Mouse (Mus musculus) liver, embryonic 14.5 days (tissue): Measurements from ENCODE around the gene 1700042G07Rik. TPM values are rescaled to one million over a fixed set of nuclear protein-coding genes. Genes with fewer than 3 reads are reported as not detected.
A peak's percentile ranks its signal among the peaks of the same experiment; 100 is the strongest.

Experiments
- ATAC-seq: fragments of 200-750 bp; cut with Nextera tagmentation; 2 replicates; pipeline ENCODE4 v1.8.0; 2017; ENCODE audit warnings: moderate number of reproducible peaks, mild to moderate bottlenecking, moderate library complexity; ENCODE audit not compliant: insufficient read depth
- DNase-seq, 3 experiments: peaks; one replicate each; pipeline ENCODE4 v3.0.0-alpha.2; 2012 to 2013; ENCODE audit warnings: low read depth in 3 of 3, low spot score in 3 of 3
- H3K27ac ChIP-seq: fragments of 300-500 bp; sonication (generic); 2 replicates; pipeline ENCODE4 v1.5.1; 2014; ENCODE audit warnings: moderate library complexity, mild to moderate bottlenecking, control low read depth, inconsistent platforms
- H3K27me3 ChIP-seq: fragments of 300-500 bp; sonication (generic); 2 replicates; pipeline ENCODE4 v1.6.1; 2014; ENCODE audit warnings: mild to moderate bottlenecking, low read length, moderate library complexity; ENCODE audit not compliant: control insufficient read depth, insufficient read depth
- H3K36me3 ChIP-seq: fragments of 300-500 bp; sonication (generic); replicated peaks from 2 replicates; pipeline ENCODE4 v1.6.1; 2014; ENCODE audit warnings: low read depth; ENCODE audit not compliant: control insufficient read depth, insufficient read depth
- H3K4me1 ChIP-seq, 2 experiments: fragments of 200-500 bp in 1 of 2; fragments of 300-500 bp in 1 of 2; sonication (generic) in 1 of 2; replicated peaks; 2 replicates each; pipeline ENCODE4 v1.6.1; 2012 to 2014; ENCODE audit warnings: antibody characterized with exemption in 1 of 2, inconsistent platforms in 1 of 2, low read length in 1 of 2; ENCODE audit not compliant: control insufficient read depth in 2 of 2, insufficient read depth in 2 of 2
- H3K4me2 ChIP-seq: fragments of 300-500 bp; sonication (generic); 2 replicates; pipeline ENCODE4 v1.6.1; 2014; ENCODE audit warnings: low read depth, mild to moderate bottlenecking, control low read depth, moderate library complexity
- H3K4me3 ChIP-seq, 2 experiments: fragments of 200-500 bp in 1 of 2; fragments of 300-500 bp in 1 of 2; sonication (generic) in 1 of 2; 2 replicates each; pipeline ENCODE4 v1.5.1; 2012 to 2014; ENCODE audit warnings: low read depth in 2 of 2, low read length in 2 of 2, mild to moderate bottlenecking in 2 of 2, control low read depth in 1 of 2, inconsistent platforms in 1 of 2, moderate library complexity in 1 of 2; ENCODE audit not compliant: insufficient read depth in 1 of 2
- H3K9ac ChIP-seq: fragments of 300-500 bp; sonication (generic); replicated peaks from 2 replicates; pipeline ENCODE4 v1.6.1; 2014; ENCODE audit warnings: mild to moderate bottlenecking, control low read depth, moderate library complexity
- H3K9me3 ChIP-seq: fragments of 300-500 bp; sonication (generic); 2 replicates; pipeline ENCODE4 v1.6.1; 2016; ENCODE audit warnings: low read length, mixed read lengths; ENCODE audit not compliant: control insufficient read depth
- CTCF ChIP-seq: IDR thresholded peaks from 2 replicates; pipeline ENCODE4 v1.5.1; 2016; ENCODE audit warnings: antibody characterized with exemption, low read depth, control low read depth
- EP300 ChIP-seq: IDR thresholded peaks from 2 replicates; pipeline ENCODE4 v1.6.1; 2016; ENCODE audit warnings: antibody characterized with exemption, low read depth
- WGBS: fragments of 180-500 bp; shearing (Covaris S2); extraction: QIAGEN DNeasy Blood & Tissue Kit; methylation state at CpG from one replicate; pipeline ENCODE4 v1.1.7; 2014; ENCODE audit not compliant: insufficient replicate concordance; 5-methylcytosine and 5-hydroxymethylcytosine counted together
- polyA plus RNA-seq, 2 experiments: library from polyadenylated mRNA; depleted of rRNA in 1 of 2; stranded (reverse) in 1 of 2; unstranded in 1 of 2; fragments of >200 nt; fragmentation: Nextera tagmentation in 1 of 2; extraction: Ambion mirVana in 1 of 2; gene quantifications; 2 replicates each; pipeline versions ENCODE4 v1.2.1 to v1.2.3; 2012 to 2014

The 1700042G07Rik gene
- polyA plus RNA-seq, 2 experiments = not detected

DNA sequence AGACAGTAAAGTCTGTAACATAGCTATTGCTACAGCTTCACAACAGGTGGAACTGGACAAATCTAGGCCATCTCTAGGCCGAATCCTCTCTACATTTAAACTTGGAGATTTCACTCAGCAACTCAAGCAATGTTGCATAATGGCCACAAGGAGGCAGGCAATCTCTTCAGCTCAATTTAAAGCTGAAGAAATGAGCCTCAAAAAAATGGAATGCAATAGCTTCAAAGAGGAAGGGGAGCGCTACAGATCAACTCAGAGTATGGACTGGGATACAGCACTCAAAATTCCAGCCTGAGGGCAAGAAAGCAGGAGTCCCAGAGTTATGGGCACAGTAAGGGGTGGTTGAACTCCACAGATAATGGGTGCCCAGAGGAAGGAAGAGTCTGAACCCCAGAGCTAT is 38.2 kb upstream of the 1700042G07Rik start:
- H3K9me3 ChIP-seq = no peaks in the 10 kb centered on the region
- no peak for TF ChIP-seq EP300
- peak; percentile 74 for TF ChIP-seq CTCF
- no peak overlapping the region for H3K4me2 ChIP-seq
- no peak overlapping the region for H3K27ac ChIP-seq
- no peak overlapping the region for H3K4me3 ChIP-seq
- no peaks in the 10 kb centered on the region; a peak in 1 of 4 replicates for H3K4me1 ChIP-seq
- DNase-seq (no peak), ATAC-seq (no peak)
- 19% methylated on average over 2 of the region's 2 CpGs for WGBS
- H3K27me3 ChIP-seq = no peaks in the 10 kb centered on the region
- H3K9ac ChIP-seq = no peak overlapping the region
- H3K36me3 ChIP-seq = no peaks in the 10 kb centered on the region

- 55% methylated on average over 13 of the region's 13 CpGs for WGBS
- Histone ChIP-seq H3K9ac (no peak overlapping the region), H3K27ac (no peak overlapping the region), H3K4me2 (no peak overlapping the region), H3K4me1 (no peaks in the 10 kb centered on the region; a peak in 1 of 4 replicates), H3K36me3 (no peaks in the 10 kb centered on the region), H3K9me3 (no peaks in the 10 kb centered on the region), H3K27me3 (no peaks in the 10 kb centered on the region; the same call in 1 of the 2 replicates), H3K4me3 (no peak overlapping the region)
- ATAC-seq (no peak), DNase-seq (no peak)
- TF ChIP-seq EP300 = no peak
- no peak for TF ChIP-seq CTCF
Measured at GRCm38 (mm10) chr4:116137421-116137996, 35.7 kb upstream of the 1700042G07Rik start.

- H3K9ac ChIP-seq = no peak overlapping the region
- 57% methylated on average over 7 of the region's 7 CpGs for WGBS
- no peak for TF ChIP-seq CTCF
- no peak for TF ChIP-seq EP300
- H3K4me1 ChIP-seq = no peaks in the 10 kb centered on the region; a peak in 1 of 4 replicates
- no peaks in the 10 kb centered on the region for H3K36me3 ChIP-seq
- H3K27me3 ChIP-seq = peaks cover 23% of the 10 kb centered on the region
- DNase-seq (no peak), ATAC-seq (no peak)
- H3K4me2 ChIP-seq = no peak overlapping the region
- no peaks in the 10 kb centered on the region for H3K9me3 ChIP-seq
- no peak overlapping the region for H3K27ac ChIP-seq
- no peak overlapping the region for H3K4me3 ChIP-seq
Measured at GRCm38 (mm10) chr4:116140801-116141574, 32.2 kb upstream of the 1700042G07Rik start.

DNA sequence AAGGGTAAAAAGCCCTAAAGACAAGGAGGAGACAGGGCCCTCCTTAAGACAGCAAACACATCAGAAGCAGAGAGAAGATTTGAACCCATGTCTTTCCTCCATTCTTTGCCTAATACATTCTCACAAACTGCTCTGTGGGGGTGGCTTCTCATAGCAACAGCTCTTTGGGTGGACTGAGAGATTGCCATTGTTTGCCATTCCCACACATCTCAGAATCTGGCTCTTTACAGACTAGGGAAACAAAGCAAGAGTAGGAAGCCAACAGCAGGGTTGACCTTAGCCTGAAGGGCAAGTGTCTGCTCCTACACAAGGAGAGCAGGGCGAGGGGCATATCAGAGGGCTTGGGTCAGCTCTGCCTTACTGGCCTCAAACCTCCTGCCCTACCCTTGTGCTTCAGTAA is 31.4 kb upstream of the 1700042G07Rik start:
- peaks cover 23% of the 10 kb centered on the region for H3K27me3 ChIP-seq

GRCm38 (mm10) chr4:116142269-116142668 is 30.9 kb upstream of the 1700042G07Rik start:
- Histone ChIP-seq H3K27me3 (peaks cover 23% of the 10 kb centered on the region), H3K4me2 (no peak overlapping the region), H3K4me3 (no peak overlapping the region), H3K9ac (no peak overlapping the region), H3K27ac (no peak overlapping the region), H3K36me3 (no peaks in the 10 kb centered on the region), H3K9me3 (no peaks in the 10 kb centered on the region), H3K4me1 (no peaks in the 10 kb centered on the region; a peak in 1 of 4 replicates)
- 64% methylated on average over 7 of the region's 7 CpGs for WGBS
- TF ChIP-seq EP300 (no peak), CTCF (no peak)
- DNase-seq (no peak), ATAC-seq (no peak)

More for the DNA sequence above, 31.4 kb upstream of the 1700042G07Rik start:
- WGBS = 46% methylated on average over 1 of the region's 1 CpGs
- H3K27ac ChIP-seq = no peak overlapping the region
- TF ChIP-seq EP300 (no peak), CTCF (no peak)
- no peaks in the 10 kb centered on the region; a peak in 1 of 4 replicates for H3K4me1 ChIP-seq
- no peak overlapping the region for H3K4me2 ChIP-seq
- H3K9me3 ChIP-seq = no peaks in the 10 kb centered on the region
- no peaks in the 10 kb centered on the region for H3K36me3 ChIP-seq
- H3K9ac ChIP-seq = no peak overlapping the region
- H3K4me3 ChIP-seq = no peak overlapping the region
- DNase-seq (no peak), ATAC-seq (no peak)
